ENCODE assay signal across 10 mouse cellular contexts in genomic region chr10:20018806-20019205, GRCm38 (mm10).
"Had no signal": no experiment of that assay in that cellular context is flagged by ENCODE, and none has a peak within 500 bp of the region (broad histone marks: within the 10 kb centered on the region; RNA-seq: fewer than 3 reads in every experiment).

No protein-coding gene starts in this region.

- H3K9ac ChIP-seq: liver, embryonic 15.5 days; stomach, embryonic 15.5 days had no signal

- H3K27me3 ChIP-seq: liver, embryonic 15.5 days; stomach, embryonic 15.5 days had no signal

- H3K36me3 ChIP-seq: limb, embryonic 10.5 days; stomach, embryonic 15.5 days had no signal

- ATAC-seq: lung, postnatal 0 days had no signal

- H3K4me3 ChIP-seq: limb, embryonic 10.5 days; liver, embryonic 15.5 days; stomach, embryonic 15.5 days had no signal

- H3K9me3 ChIP-seq: limb, embryonic 10.5 days; liver, embryonic 15.5 days; stomach, embryonic 15.5 days had no signal

- DNase-seq: kidney, postnatal 25 days; lung, adult 2 months; lung, postnatal 36 days; right cerebral cortex, postnatal 14 days; thymus, postnatal 4 days had no signal

- H3K4me2 ChIP-seq: liver, embryonic 11.5 days; liver, embryonic 15.5 days; stomach, embryonic 15.5 days had no signal

- H3K4me1 ChIP-seq: limb, embryonic 10.5 days; liver, embryonic 15.5 days; stomach, embryonic 15.5 days had no signal

- H3K27ac ChIP-seq: limb, embryonic 10.5 days; liver, embryonic 15.5 days; stomach, embryonic 15.5 days had no signal
